Mouse (Mus musculus) forebrain, postnatal 0 days (tissue): ENCODE data around the gene Btbd9. TPM values are rescaled to one million over a fixed set of nuclear protein-coding genes. Genes with fewer than 3 reads are reported as not detected.
A peak's percentile ranks its signal among the peaks of the same experiment; 100 is the strongest.

Experiments used
- ATAC-seq: fragments of 200-750 bp; cut with Nextera tagmentation; 2 replicates; pipeline ENCODE4 v1.8.0; 2017; ENCODE audit warnings: mild to moderate bottlenecking, moderate library complexity
- DNase-seq: peaks from one replicate; pipeline ENCODE4 v3.0.0-alpha.2; 2015
- H3K27ac ChIP-seq: fragments of 300-500 bp; sonication (generic); 2 replicates; pipeline ENCODE4 v1.5.1; 2014; ENCODE audit warnings: low read depth, mild to moderate bottlenecking, antibody characterized with exemption, low read length, moderate library complexity, mixed read lengths
- H3K27me3 ChIP-seq: fragments of 300-500 bp; sonication (generic); 2 replicates; pipeline ENCODE4 v1.6.1; 2014; ENCODE audit warnings: mild to moderate bottlenecking, low read length, mixed read lengths; ENCODE audit not compliant: insufficient read depth
- H3K36me3 ChIP-seq: fragments of 300-500 bp; sonication (generic); 2 replicates; pipeline ENCODE4 v1.6.1; 2014; ENCODE audit warnings: mild to moderate bottlenecking, moderate library complexity; ENCODE audit not compliant: insufficient read depth
- H3K4me1 ChIP-seq: fragments of 300-500 bp; sonication (generic); 2 replicates; pipeline ENCODE4 v1.6.1; 2014; ENCODE audit warnings: antibody characterized with exemption; ENCODE audit not compliant: insufficient read depth
- H3K4me2 ChIP-seq: fragments of 300-500 bp; sonication (generic); 2 replicates; pipeline ENCODE4 v1.6.1; 2014; ENCODE audit warnings: low read depth, mild to moderate bottlenecking, moderate library complexity
- H3K4me3 ChIP-seq: fragments of 300-500 bp; sonication (generic); 2 replicates; pipeline ENCODE4 v1.5.1; 2014; ENCODE audit warnings: low read depth, low read length, mixed read lengths
- H3K9ac ChIP-seq: fragments of 300-500 bp; sonication (generic); 2 replicates; pipeline ENCODE4 v1.6.1; 2014; ENCODE audit warnings: mild to moderate bottlenecking
- H3K9me3 ChIP-seq: fragments of 300-500 bp; sonication (generic); 2 replicates; pipeline ENCODE4 v1.6.1; 2016; ENCODE audit warnings: low read length
- CTCF ChIP-seq: sonication (generic); IDR thresholded peaks from 2 replicates; pipeline ENCODE4 v1.5.1; 2016; ENCODE audit warnings: antibody characterized with exemption, control low read depth, low read depth
- WGBS: fragments of 180-500 bp; shearing (Covaris S2); extraction: QIAGEN DNeasy Blood & Tissue Kit; methylation state at CpG from one replicate; pipeline ENCODE4 v1.1.7; 2014; 5-methylcytosine and 5-hydroxymethylcytosine counted together
- polyA plus RNA-seq: library from polyadenylated mRNA; unstranded; fragments of >200 nt; fragmentation: Nextera tagmentation; extraction: Ambion mirVana; gene quantifications from 2 replicates; pipeline ENCODE4 v1.2.1, GENCODE M21; 2015
- total RNA-seq: library from RNA; depleted of rRNA; stranded (reverse); fragments of >200 nt; gene quantifications from 2 replicates; pipeline ENCODE4 v1.2.3, GENCODE M21; 2014

The Btbd9 gene
- total and polyA plus RNA-seq, 2 experiments from 2014 or later, result 63.6 to 149 TPM

GRCm38 (mm10) chr17:30498779-30499178, 77.5 kb downstream of the Btbd9 start:
- Histone ChIP-seq H3K4me2 (no peak overlapping the region), H3K9ac (no peak overlapping the region), H3K9me3 (no peaks in the 10 kb centered on the region), H3K4me1 (peaks cover 19% of the 10 kb centered on the region), H3K27ac (0 out of 2 replicates have a peak overlapping the region, but pooled peaks have one; percentile 15), H3K36me3 (no peaks in the 10 kb centered on the region), H3K4me3 (no peak overlapping the region), H3K27me3 (no peaks in the 10 kb centered on the region)
- WGBS, result 84% methylated on average over 5 of the region's 5 CpGs
- ATAC-seq (no peak), DNase-seq (no peak)
- TF ChIP-seq CTCF, result no peak

- H3K4me1 ChIP-seq, result peaks cover 19% of the 10 kb centered on the region
- ATAC-seq (no peak), DNase-seq (peak; percentile 19)
- TF ChIP-seq CTCF, result no peak
- no peak overlapping the region for H3K9ac ChIP-seq
- H3K4me2 ChIP-seq, result no peak overlapping the region
- H3K4me3 ChIP-seq, result no peak overlapping the region
- H3K36me3 ChIP-seq, result no peaks in the 10 kb centered on the region
- 32% methylated on average over 6 of the region's 6 CpGs for WGBS
- no peaks in the 10 kb centered on the region for H3K9me3 ChIP-seq
- no peaks in the 10 kb centered on the region for H3K27me3 ChIP-seq
- H3K27ac ChIP-seq, result 0 out of 2 replicates have a peak overlapping the region, but pooled peaks have one; percentile 15
These were observed 77.9 kb downstream of the Btbd9 start for GRCm38 (mm10) chr17:30498376-30498719.

GRCm38 (mm10) chr17:30497525-30498375, 78.5 kb downstream of the Btbd9 start:
- Histone ChIP-seq H3K9ac (no peak overlapping the region), H3K4me3 (no peak overlapping the region), H3K27ac (0 out of 2 replicates have a peak overlapping the region, but pooled peaks have one; percentile 15), H3K4me1 (peaks cover 19% of the 10 kb centered on the region), H3K27me3 (no peaks in the 10 kb centered on the region), H3K4me2 (no peak overlapping the region), H3K9me3 (no peaks in the 10 kb centered on the region), H3K36me3 (no peaks in the 10 kb centered on the region)
- DNase-seq, result peak; percentile 83
- 14% methylated on average over 11 of the region's 11 CpGs for WGBS
- TF ChIP-seq CTCF, result no peak
- ATAC-seq, result peak; percentile 89

- Histone ChIP-seq H3K4me3 (no peak overlapping the region), H3K27me3 (no peaks in the 10 kb centered on the region), H3K4me2 (no peak overlapping the region), H3K4me1 (peaks cover 19% of the 10 kb centered on the region), H3K36me3 (no peaks in the 10 kb centered on the region), H3K9me3 (no peaks in the 10 kb centered on the region), H3K9ac (no peak overlapping the region), H3K27ac (no peak overlapping the region)
- DNase-seq (no peak), ATAC-seq (no peak)
- 52% methylated on average over 2 of the region's 2 CpGs for WGBS
- TF ChIP-seq CTCF, result no peak
These were observed 80.7 kb downstream of the Btbd9 start for GRCm38 (mm10) chr17:30495567-30495966.

GRCm38 (mm10) chr17:30495154-30495553, 81.1 kb downstream of the Btbd9 start:
- Histone ChIP-seq H3K27me3 (no peaks in the 10 kb centered on the region), H3K27ac (no peak overlapping the region), H3K4me3 (no peak overlapping the region), H3K9me3 (no peaks in the 10 kb centered on the region), H3K4me2 (no peak overlapping the region), H3K9ac (no peak overlapping the region), H3K4me1 (peaks cover 19% of the 10 kb centered on the region), H3K36me3 (no peaks in the 10 kb centered on the region)
- WGBS, result 62% methylated on average over 2 of the region's 2 CpGs
- DNase-seq, result no peak
- ATAC-seq, result no peak
- TF ChIP-seq CTCF, result no peak

GRCm38 (mm10) chr17:30493481-30493880, 82.8 kb downstream of the Btbd9 start:
- no peak overlapping the region for H3K9ac ChIP-seq
- H3K27ac ChIP-seq, result no peak overlapping the region
- H3K36me3 ChIP-seq, result no peaks in the 10 kb centered on the region
- no peak for DNase-seq
- ATAC-seq, result no peak
- TF ChIP-seq CTCF, result no peak
- H3K9me3 ChIP-seq, result no peaks in the 10 kb centered on the region
- H3K27me3 ChIP-seq, result no peaks in the 10 kb centered on the region
- no peak overlapping the region for H3K4me3 ChIP-seq
- H3K4me2 ChIP-seq, result no peak overlapping the region
- 90% methylated on average over 6 of the region's 6 CpGs for WGBS
- peaks cover 25% of the 10 kb centered on the region for H3K4me1 ChIP-seq

- H3K4me1 ChIP-seq, result peaks cover 14% of the 10 kb centered on the region; the same call in 1 of the 2 replicates
- H3K27me3 ChIP-seq, result no peaks in the 10 kb centered on the region
- no peaks in the 10 kb centered on the region for H3K9me3 ChIP-seq
- WGBS, result 96% methylated on average over 5 of the region's 5 CpGs
- H3K4me2 ChIP-seq, result no peak overlapping the region
- no peak overlapping the region for H3K4me3 ChIP-seq
- no peak for DNase-seq
- H3K36me3 ChIP-seq, result no peaks in the 10 kb centered on the region
- ATAC-seq, result no peak
- H3K9ac ChIP-seq, result no peak overlapping the region
- no peak for TF ChIP-seq CTCF
- no peak overlapping the region for H3K27ac ChIP-seq
These were observed 84.1 kb downstream of the Btbd9 start for GRCm38 (mm10) chr17:30492191-30492590.
